Mouse (Mus musculus): ENCODE results near the gene Nfya.

GRCm38 (mm10) chr17:48360462-48360861 lies 49.2 kb downstream of the Nfya start:
- no peak for TF ChIP-seq CTCF (IDR thresholded peaks at IDR 0.05; ENCODE audit: insufficient read depth, low read depth, low read length)
- TF ChIP-seq POLR2A (IDR thresholded peaks at IDR 0.05; ENCODE audit: insufficient read depth, low read depth, low read length) = no peak

Measured in olfactory bulb, adult 2 months (tissue).